Mouse (Mus musculus) limb, embryonic 12.5 days (tissue): ENCODE data around the gene Trappc6b. TPM values are rescaled to one million over a fixed set of nuclear protein-coding genes. Genes with fewer than 3 reads are reported as not detected.

ENCODE experiments used
- ATAC-seq: fragments of 200-750 bp; cut with Nextera tagmentation; 2 replicates; pipeline ENCODE4 v1.8.0; 2017; ENCODE audit warnings: low read depth, moderate TSS enrichment; ENCODE audit not compliant: insufficient number of reproducible peaks, insufficient read depth, low FRiP score, low TSS enrichment
- H3K27ac ChIP-seq: fragments of 300-500 bp; sonication (generic); 2 replicates; pipeline ENCODE4 v1.5.1; 2016; ENCODE audit warnings: mild to moderate bottlenecking, moderate library complexity
- H3K27me3 ChIP-seq: fragments of 300-500 bp; sonication (generic); 2 replicates; pipeline ENCODE4 v1.6.1; 2016; ENCODE audit warnings: mild to moderate bottlenecking, moderate library complexity
- H3K36me3 ChIP-seq: fragments of 300-500 bp; sonication (generic); 2 replicates; pipeline ENCODE4 v1.6.1; 2016; ENCODE audit warnings: mild to moderate bottlenecking, moderate library complexity
- H3K4me1 ChIP-seq: fragments of 300-500 bp; sonication (generic); replicated peaks from 2 replicates; pipeline ENCODE4 v1.6.1; 2016
- H3K4me2 ChIP-seq: fragments of 300-500 bp; sonication (generic); 2 replicates; pipeline ENCODE4 v1.6.1; 2016; ENCODE audit warnings: mild to moderate bottlenecking, moderate library complexity
- H3K4me3 ChIP-seq: fragments of 300-500 bp; sonication (generic); replicated peaks from 2 replicates; pipeline ENCODE4 v1.5.1; 2016; ENCODE audit warnings: mild to moderate bottlenecking
- H3K9ac ChIP-seq: fragments of 300-500 bp; sonication (generic); replicated peaks from 2 replicates; pipeline ENCODE4 v1.6.1; 2016; ENCODE audit warnings: mild to moderate bottlenecking, moderate library complexity
- H3K9me3 ChIP-seq: fragments of 300-500 bp; sonication (generic); 2 replicates; pipeline ENCODE4 v1.6.1; 2016; ENCODE audit warnings: mild to moderate bottlenecking, moderate library complexity
- WGBS: fragments of 180-500 bp; shearing (Covaris S2); methylation state at CpG from one replicate; pipeline ENCODE4 v1.1.7; 2016; 5-methylcytosine and 5-hydroxymethylcytosine counted together
- polyA plus RNA-seq: library from polyadenylated mRNA; unstranded; fragments of >200 nt; fragmentation: Nextera tagmentation; extraction: Ambion mirVana; gene quantifications from 2 replicates; pipeline ENCODE4 v1.2.1, GENCODE M21; 2016

The Trappc6b gene
- polyA plus RNA-seq, 1 experiment from 2014 or later, result 77.7 TPM

GRCm38 (mm10) chr12:59013234-59013633 lies 48.0 kb downstream of the Trappc6b start, which contains the start of gene Gemin2:
Gemin2 (plus strand) TSS chr12:59013393.
- ATAC-seq, result peak; percentile 69
- Histone ChIP-seq H3K9me3 (no peaks in the 10 kb centered on the region), H3K4me2 (peak within 1 kb of the TSS; percentile 67), H3K4me1 (peaks cover 13% of the 10 kb centered on the region), H3K27me3 (no peaks in the 10 kb centered on the region), H3K9ac (peak within 1 kb of the TSS; percentile 75), H3K36me3 (peaks cover 23% of the 10 kb centered on the region), H3K27ac (peak within 1 kb of the TSS; percentile 87), H3K4me3 (peak within 1 kb of the TSS; percentile 77)
- under 1% methylated on average over 28 of the region's 28 CpGs for WGBS

- Histone ChIP-seq H3K4me2 (peak overlapping the region; percentile 67), H3K27ac (peak overlapping the region; percentile 87), H3K27me3 (no peaks in the 10 kb centered on the region), H3K9me3 (no peaks in the 10 kb centered on the region), H3K9ac (peak overlapping the region; percentile 75), H3K4me3 (peak overlapping the region; percentile 77), H3K4me1 (peaks cover 13% of the 10 kb centered on the region), H3K36me3 (peaks cover 22% of the 10 kb centered on the region)
- ATAC-seq, result no peak
- WGBS, result under 1% methylated on average over 7 of the region's 7 CpGs
These were observed 48.6 kb downstream of the Trappc6b start for GRCm38 (mm10) chr12:59012710-59013091.

GRCm38 (mm10) chr12:59011844-59012709 lies 49.2 kb downstream of the Trappc6b start, which contains the start of gene Sec23a:
Sec23a (minus strand) TSS chr12:59012017.
- H3K9me3 ChIP-seq, result no peaks in the 10 kb centered on the region
- H3K4me2 ChIP-seq, result peak within 1 kb of the TSS; percentile 67
- H3K36me3 ChIP-seq, result peaks cover 20% of the 10 kb centered on the region
- no peaks in the 10 kb centered on the region for H3K27me3 ChIP-seq
- H3K4me3 ChIP-seq, result peak within 1 kb of the TSS; percentile 77
- peak within 1 kb of the TSS; percentile 93 for H3K27ac ChIP-seq
- WGBS, result under 1% methylated on average over 48 of the region's 48 CpGs
- H3K9ac ChIP-seq, result peak within 1 kb of the TSS; percentile 84
- peaks cover 13% of the 10 kb centered on the region for H3K4me1 ChIP-seq
- ATAC-seq, result peak; percentile 97

- Histone ChIP-seq H3K27me3 (no peaks in the 10 kb centered on the region), H3K27ac (peak overlapping the region; percentile 93), H3K9ac (peak overlapping the region; percentile 84), H3K4me2 (peak overlapping the region; percentile 62), H3K36me3 (peaks cover 26% of the 10 kb centered on the region), H3K4me1 (peaks cover 13% of the 10 kb centered on the region), H3K9me3 (no peaks in the 10 kb centered on the region), H3K4me3 (peak overlapping the region; percentile 77)
- under 1% methylated on average over 25 of the region's 25 CpGs for WGBS
- no peak; the same call in 1 of the 2 replicates for ATAC-seq
These were observed 49.9 kb downstream of the Trappc6b start for GRCm38 (mm10) chr12:59011275-59011843.

- H3K4me1 ChIP-seq, result peaks cover 13% of the 10 kb centered on the region
These were observed 50.8 kb downstream of the Trappc6b start for GRCm38 (mm10) chr12:59010482-59010881.

More at GRCm38 (mm10) chr12:59010482-59010881, 50.8 kb downstream of the Trappc6b start:
- Histone ChIP-seq H3K27ac (no peak overlapping the region), H3K9me3 (no peaks in the 10 kb centered on the region), H3K36me3 (peaks cover 31% of the 10 kb centered on the region), H3K9ac (no peak overlapping the region), H3K27me3 (no peaks in the 10 kb centered on the region), H3K4me3 (peak overlapping the region; percentile 77), H3K4me2 (peak overlapping the region; percentile 62)
- ATAC-seq, result no peak
- 70% methylated on average over 2 of the region's 2 CpGs for WGBS

Other genes starting within 250 kb of the Trappc6b start
- gene Sec23a, start 49.5 kb downstream of the Trappc6b start, polyA plus RNA-seq, result 89.8 and 95.9 TPM in 2 replicates
- gene Gemin2, start 48.1 kb downstream of the Trappc6b start, polyA plus RNA-seq, result 45.9 and 47.0 TPM in 2 replicates
- 124 and 128 TPM in 2 replicates for gene Pnn, start 5.4 kb upstream of the Trappc6b start, polyA plus RNA-seq
- 65.0 and 72.8 TPM in 2 replicates for gene Mia2, start 34.3 kb upstream of the Trappc6b start, polyA plus RNA-seq
- 11.2 and 12.1 TPM in 2 replicates for gene Fbxo33, start 158.3 kb upstream of the Trappc6b start, polyA plus RNA-seq